Mouse (Mus musculus): ENCODE data around the gene Golga5. TPM values are rescaled to one million over a fixed set of nuclear protein-coding genes. Genes with fewer than 3 reads are reported as not detected.
A peak's percentile ranks its signal among the peaks of the same experiment; 100 is the strongest.

The Golga5 gene
- polyA plus RNA-seq, 1 experiment from 2014 or later, result 35.1 TPM

DNA sequence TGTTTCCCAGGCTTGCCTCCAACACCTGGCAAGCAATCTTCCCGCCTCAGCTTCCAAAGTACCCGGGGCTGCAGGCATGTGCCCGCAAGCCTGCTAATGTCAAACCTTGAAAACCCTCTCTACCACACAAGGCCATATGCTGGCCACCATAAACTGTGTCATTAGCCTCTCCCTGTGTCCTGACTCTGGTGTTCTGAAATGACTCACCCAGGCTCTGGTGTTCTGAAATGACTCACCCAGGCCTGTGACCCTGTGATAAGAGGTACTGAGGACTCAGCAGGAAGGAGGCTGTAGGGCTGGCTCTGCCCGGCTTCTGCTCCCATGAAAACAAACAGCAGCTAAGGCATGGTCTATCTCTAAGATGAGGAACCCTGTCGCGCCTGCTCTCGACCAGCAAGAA lies 42.6 kb upstream of the Golga5 start:
- Histone ChIP-seq H3K4me3 (ENCODE audit: low read depth, low read length) (no peak overlapping the region), H3K4me2 (replicated peaks; ENCODE audit: low read depth, low read length) (no peak overlapping the region), H3K4me1 (ENCODE audit: control insufficient read depth, insufficient read depth, low read length) (no peaks in the 10 kb centered on the region), H3K9me3 (ENCODE audit: control insufficient read depth, low read depth, low read length) (no peaks in the 10 kb centered on the region), H3K27me3 (ENCODE audit: control insufficient read depth, insufficient read depth, low read length) (no peaks in the 10 kb centered on the region), H3K9ac (replicated peaks; ENCODE audit: low read depth, low read length) (no peak overlapping the region), H3K36me3 (ENCODE audit: control insufficient read depth, insufficient read depth, low read length) (no peaks in the 10 kb centered on the region; the same call in 1 of the 2 replicates), H3K27ac (ENCODE audit: low read length) (no peak overlapping the region)
- peak; percentile 74; the same call in 1 of the 2 replicates for ATAC-seq (ENCODE audit: insufficient number of reproducible peaks, insufficient read depth, low FRiP score, low read depth)
- 95% methylated on average over 7 of the region's 7 CpGs for WGBS

DNA sequence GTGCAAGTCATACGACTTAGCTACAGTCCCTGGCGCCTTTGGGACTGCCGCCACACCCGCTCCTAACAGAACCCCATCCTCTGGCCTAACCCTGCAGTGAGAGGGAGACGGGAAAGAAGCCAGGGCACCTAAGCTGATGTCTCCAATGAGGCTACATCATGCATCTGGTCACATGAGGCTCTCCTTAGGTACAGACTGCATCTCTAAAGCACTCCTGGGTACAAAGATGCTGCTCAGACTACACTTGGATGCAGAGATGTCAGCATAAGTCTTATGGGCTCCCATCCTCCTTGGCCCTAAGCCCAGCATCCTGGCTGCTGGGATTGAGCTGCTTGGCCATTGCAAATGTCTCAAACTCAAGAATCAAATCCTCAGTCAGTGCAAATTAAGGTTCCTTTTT lies 39.3 kb upstream of the Golga5 start:
- no peak overlapping the region for H3K27ac ChIP-seq (ENCODE audit: low read length)
- WGBS, result 85% methylated on average over 5 of the region's 5 CpGs
- no peaks in the 10 kb centered on the region for H3K36me3 ChIP-seq (ENCODE audit: control insufficient read depth, insufficient read depth, low read length)
- no peak for ATAC-seq (ENCODE audit: insufficient number of reproducible peaks, insufficient read depth, low FRiP score, low read depth)
- no peak overlapping the region for H3K4me2 ChIP-seq (replicated peaks; ENCODE audit: low read depth, low read length)
- no peaks in the 10 kb centered on the region for H3K27me3 ChIP-seq (ENCODE audit: control insufficient read depth, insufficient read depth, low read length)
- H3K4me3 ChIP-seq (ENCODE audit: low read depth, low read length), result no peak overlapping the region
- no peak overlapping the region for H3K9ac ChIP-seq (replicated peaks; ENCODE audit: low read depth, low read length)
- no peaks in the 10 kb centered on the region for H3K9me3 ChIP-seq (ENCODE audit: control insufficient read depth, low read depth, low read length)
- H3K4me1 ChIP-seq (ENCODE audit: control insufficient read depth, insufficient read depth, low read length), result no peaks in the 10 kb centered on the region

- WGBS, result 89% methylated on average over 4 of the region's 4 CpGs
- no peak overlapping the region for H3K9ac ChIP-seq (replicated peaks; ENCODE audit: low read depth, low read length)
Measured at GRCm38 (mm10) chr12:102430228-102430627, 38.7 kb upstream of the Golga5 start.

DNA sequence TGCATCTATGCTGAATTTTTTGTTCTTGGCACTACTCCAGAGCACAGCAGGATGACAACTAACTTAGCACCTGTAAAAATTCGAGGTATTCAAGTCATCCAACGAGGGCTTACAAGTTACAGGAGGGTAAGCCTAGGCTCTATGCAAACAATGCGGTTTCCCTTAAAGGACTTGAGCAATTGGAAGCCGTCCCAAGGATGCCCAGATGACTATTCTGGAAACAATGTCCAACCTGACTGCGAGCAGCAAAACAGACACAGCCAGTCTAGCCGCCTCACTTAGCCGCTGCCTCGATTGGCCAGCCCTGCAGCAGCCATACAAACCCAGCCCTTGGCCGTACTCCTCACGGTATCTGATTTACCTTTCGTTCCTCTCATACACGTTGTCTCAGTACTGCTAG lies 36.7 kb upstream of the Golga5 start:
- no peak for ATAC-seq (ENCODE audit: insufficient number of reproducible peaks, insufficient read depth, low FRiP score, low read depth)
- no peak overlapping the region for H3K4me3 ChIP-seq (ENCODE audit: low read depth, low read length)
- no peaks in the 10 kb centered on the region for H3K4me1 ChIP-seq (ENCODE audit: control insufficient read depth, insufficient read depth, low read length)
- no peaks in the 10 kb centered on the region for H3K9me3 ChIP-seq (ENCODE audit: control insufficient read depth, low read depth, low read length)
- H3K9ac ChIP-seq (replicated peaks; ENCODE audit: low read depth, low read length), result no peak overlapping the region
- 76% methylated on average over 12 of the region's 12 CpGs for WGBS
- H3K27ac ChIP-seq (ENCODE audit: low read length), result no peak overlapping the region
- no peaks in the 10 kb centered on the region for H3K27me3 ChIP-seq (ENCODE audit: control insufficient read depth, insufficient read depth, low read length)
- no peaks in the 10 kb centered on the region for H3K36me3 ChIP-seq (ENCODE audit: control insufficient read depth, insufficient read depth, low read length)
- H3K4me2 ChIP-seq (replicated peaks; ENCODE audit: low read depth, low read length), result no peak overlapping the region

More at GRCm38 (mm10) chr12:102430228-102430627, 38.7 kb upstream of the Golga5 start:
- Histone ChIP-seq H3K36me3 (ENCODE audit: control insufficient read depth, insufficient read depth, low read length) (no peaks in the 10 kb centered on the region), H3K4me3 (ENCODE audit: low read depth, low read length) (no peak overlapping the region), H3K4me2 (replicated peaks; ENCODE audit: low read depth, low read length) (no peak overlapping the region), H3K9me3 (ENCODE audit: control insufficient read depth, low read depth, low read length) (no peaks in the 10 kb centered on the region), H3K27me3 (ENCODE audit: control insufficient read depth, insufficient read depth, low read length) (no peaks in the 10 kb centered on the region), H3K4me1 (ENCODE audit: control insufficient read depth, insufficient read depth, low read length) (no peaks in the 10 kb centered on the region), H3K27ac (ENCODE audit: low read length) (no peak overlapping the region)
- no peak for ATAC-seq (ENCODE audit: insufficient number of reproducible peaks, insufficient read depth, low FRiP score, low read depth)

GRCm38 (mm10) chr12:102434107-102434506 lies 34.8 kb upstream of the Golga5 start:
- H3K9me3 ChIP-seq (ENCODE audit: control insufficient read depth, low read depth, low read length), result no peaks in the 10 kb centered on the region
- H3K27ac ChIP-seq (ENCODE audit: low read length), result no peak overlapping the region
- H3K36me3 ChIP-seq (ENCODE audit: control insufficient read depth, insufficient read depth, low read length), result no peaks in the 10 kb centered on the region
- H3K4me2 ChIP-seq (replicated peaks; ENCODE audit: low read depth, low read length), result no peak overlapping the region
- no peak overlapping the region for H3K9ac ChIP-seq (replicated peaks; ENCODE audit: low read depth, low read length)
- H3K4me1 ChIP-seq (ENCODE audit: control insufficient read depth, insufficient read depth, low read length), result no peaks in the 10 kb centered on the region
- 88% methylated on average over 4 of the region's 4 CpGs for WGBS
- no peaks in the 10 kb centered on the region for H3K27me3 ChIP-seq (ENCODE audit: control insufficient read depth, insufficient read depth, low read length)
- no peak overlapping the region for H3K4me3 ChIP-seq (ENCODE audit: low read depth, low read length)
- ATAC-seq (ENCODE audit: insufficient number of reproducible peaks, insufficient read depth, low FRiP score, low read depth), result no peak

- H3K27ac ChIP-seq (ENCODE audit: low read length), result no peak overlapping the region
- H3K4me3 ChIP-seq (ENCODE audit: low read depth, low read length), result no peak overlapping the region
- H3K4me1 ChIP-seq (ENCODE audit: control insufficient read depth, insufficient read depth, low read length), result no peaks in the 10 kb centered on the region
- no peaks in the 10 kb centered on the region for H3K27me3 ChIP-seq (ENCODE audit: control insufficient read depth, insufficient read depth, low read length)
- 73% methylated on average over 10 of the region's 10 CpGs for WGBS
- H3K4me2 ChIP-seq (replicated peaks; ENCODE audit: low read depth, low read length), result no peak overlapping the region
- no peak for ATAC-seq (ENCODE audit: insufficient number of reproducible peaks, insufficient read depth, low FRiP score, low read depth)
- H3K9me3 ChIP-seq (ENCODE audit: control insufficient read depth, low read depth, low read length), result no peaks in the 10 kb centered on the region
- no peaks in the 10 kb centered on the region for H3K36me3 ChIP-seq (ENCODE audit: control insufficient read depth, insufficient read depth, low read length)
- no peak overlapping the region for H3K9ac ChIP-seq (replicated peaks; ENCODE audit: low read depth, low read length)
Measured at GRCm38 (mm10) chr12:102436939-102437526, 31.9 kb upstream of the Golga5 start.

DNA sequence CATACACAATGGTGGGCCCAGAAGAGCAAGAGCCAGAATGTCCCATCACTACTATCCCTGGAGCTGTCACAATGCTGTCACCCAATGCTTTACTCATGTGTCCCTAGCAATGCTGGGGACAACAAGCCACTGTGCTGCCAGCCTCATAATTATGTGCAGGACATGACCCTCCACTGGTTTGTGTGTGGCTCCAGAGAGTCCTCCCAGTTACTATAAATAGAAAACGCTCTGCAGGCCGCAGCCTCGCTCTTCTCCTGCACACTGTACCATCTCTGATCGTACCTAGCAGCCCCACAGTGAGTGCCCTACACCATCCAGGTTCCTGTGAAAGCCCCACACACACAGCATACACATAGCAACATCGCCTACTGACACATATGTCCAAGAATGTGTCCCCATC lies 31.0 kb upstream of the Golga5 start:
- Histone ChIP-seq H3K36me3 (ENCODE audit: control insufficient read depth, insufficient read depth, low read length) (no peaks in the 10 kb centered on the region), H3K4me3 (ENCODE audit: low read depth, low read length) (no peak overlapping the region), H3K9ac (replicated peaks; ENCODE audit: low read depth, low read length) (no peak overlapping the region), H3K4me2 (replicated peaks; ENCODE audit: low read depth, low read length) (0 out of 2 replicates have a peak overlapping the region, but pooled peaks have one; percentile 52), H3K4me1 (ENCODE audit: control insufficient read depth, insufficient read depth, low read length) (no peaks in the 10 kb centered on the region), H3K27me3 (ENCODE audit: control insufficient read depth, insufficient read depth, low read length) (no peaks in the 10 kb centered on the region), H3K9me3 (ENCODE audit: control insufficient read depth, low read depth, low read length) (no peaks in the 10 kb centered on the region), H3K27ac (ENCODE audit: low read length) (no peak overlapping the region)
- no peak for ATAC-seq (ENCODE audit: insufficient number of reproducible peaks, insufficient read depth, low FRiP score, low read depth)
- WGBS, result 79% methylated on average over 5 of the region's 5 CpGs

GRCm38 (mm10) chr12:102438983-102439631 lies 29.8 kb upstream of the Golga5 start:
- ATAC-seq (ENCODE audit: insufficient number of reproducible peaks, insufficient read depth, low FRiP score, low read depth), result peak; percentile 20; the same call in 1 of the 2 replicates
- Histone ChIP-seq H3K4me1 (ENCODE audit: control insufficient read depth, insufficient read depth, low read length) (no peaks in the 10 kb centered on the region), H3K9ac (replicated peaks; ENCODE audit: low read depth, low read length) (peak overlapping the region; percentile 39; the same call in 1 of the 2 replicates), H3K36me3 (ENCODE audit: control insufficient read depth, insufficient read depth, low read length) (no peaks in the 10 kb centered on the region), H3K27me3 (ENCODE audit: control insufficient read depth, insufficient read depth, low read length) (no peaks in the 10 kb centered on the region), H3K4me3 (ENCODE audit: low read depth, low read length) (peak overlapping the region; percentile 57), H3K27ac (ENCODE audit: low read length) (no peak overlapping the region), H3K4me2 (replicated peaks; ENCODE audit: low read depth, low read length) (peak overlapping the region; percentile 52), H3K9me3 (ENCODE audit: control insufficient read depth, low read depth, low read length) (no peaks in the 10 kb centered on the region)
- WGBS, result 3% methylated on average over 20 of the region's 20 CpGs

Measured in stomach, embryonic 14.5 days (tissue).